Mouse (Mus musculus) G1E (cell line): ENCODE data around the gene Tex9.

ENCODE experiments used
- CTCF ChIP-seq: IDR thresholded peaks from 2 replicates; pipeline ENCODE4 v1.5.1; 2012; ENCODE audit warnings: low read depth, low read length, inconsistent platforms, mixed read lengths
- TAL1 ChIP-seq: conservative IDR thresholded peaks from 2 replicates; pipeline ENCODE4 v1.6.1; 2012; ENCODE audit warnings: low read depth, low read length, inconsistent platforms, mixed read lengths

DNA sequence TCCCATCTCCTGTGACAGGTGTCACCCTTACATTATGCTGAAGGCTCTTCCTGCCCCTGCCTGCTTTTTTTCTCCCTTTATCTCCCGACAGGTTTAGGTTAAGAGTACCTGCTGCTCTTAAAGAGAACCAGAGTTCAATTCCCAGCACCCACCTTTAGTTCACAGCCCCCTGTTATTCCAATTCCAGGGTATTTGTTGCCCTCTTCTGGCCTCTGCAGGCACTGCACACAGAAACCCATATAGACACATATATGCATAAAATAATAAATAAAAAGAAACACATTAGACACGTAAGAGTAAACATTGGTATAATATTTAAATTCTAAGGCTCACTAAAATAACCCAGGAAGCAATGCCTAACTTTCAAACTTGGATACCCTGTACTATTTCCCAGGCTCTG is 69.3 kb downstream of the Tex9 start:
- TF ChIP-seq CTCF, result no peak
- no peak for TF ChIP-seq TAL1
